Mouse (Mus musculus): ENCODE data around the gene Icam5. TPM values are rescaled to one million over a fixed set of nuclear protein-coding genes. Genes with fewer than 3 reads are reported as not detected.

Gene Icam5
- polyA plus RNA-seq, 1 experiment from 2014 or later: 1.6 TPM

- H3K4me3 ChIP-seq (ENCODE audit: low read depth, low read length): peak within 1 kb of the TSS; percentile 87
- H3K9ac ChIP-seq (replicated peaks; ENCODE audit: low read depth, low read length): peak within 1 kb of the TSS; percentile 81
- no peaks in the 10 kb centered on the region for H3K27me3 ChIP-seq (ENCODE audit: control insufficient read depth, insufficient read depth, low read length)
- peak within 1 kb of the TSS; percentile 62; the same call in 1 of the 2 replicates for H3K27ac ChIP-seq (ENCODE audit: low read depth, low read length)
- H3K36me3 ChIP-seq (ENCODE audit: control insufficient read depth, insufficient read depth, low read length): peaks cover 34% of the 10 kb centered on the region
- peak; percentile 96 for ATAC-seq (ENCODE audit: low read depth)
- 3% methylated on average over 58 of the region's 58 CpGs for WGBS
- peak within 1 kb of the TSS; percentile 88 for H3K4me2 ChIP-seq (ENCODE audit: low read depth, low read length)
- peaks cover 12% of the 10 kb centered on the region for H3K4me1 ChIP-seq (ENCODE audit: control insufficient read depth, insufficient read depth, low read length)
- no peaks in the 10 kb centered on the region for H3K9me3 ChIP-seq (ENCODE audit: control insufficient read depth, low read length)
Observed at GRCm38 (mm10) chr9:21073044-21073840, 41.4 kb downstream of the Icam5 start, which contains the start of the genes Gm49373 and Fdx1l. TSS of gene Gm49373 (minus strand) at chr9:21073096. TSS of gene Fdx1l (minus strand) at chr9:21073614.

- no peak overlapping the region; the same call in 1 of the 2 replicates for H3K4me2 ChIP-seq (ENCODE audit: low read depth, low read length)
Observed at GRCm38 (mm10) chr9:21074173-21074572, 42.3 kb downstream of the Icam5 start.

GRCm38 (mm10) chr9:21075625-21076024 lies 43.8 kb downstream of the Icam5 start:
- peaks cover 58% of the 10 kb centered on the region for H3K36me3 ChIP-seq (ENCODE audit: control insufficient read depth, insufficient read depth, low read length)
- H3K27ac ChIP-seq (ENCODE audit: low read depth, low read length): no peak overlapping the region
- H3K9me3 ChIP-seq (ENCODE audit: control insufficient read depth, low read length): no peaks in the 10 kb centered on the region
- H3K4me3 ChIP-seq (ENCODE audit: low read depth, low read length): no peak overlapping the region
- H3K27me3 ChIP-seq (ENCODE audit: control insufficient read depth, insufficient read depth, low read length): no peaks in the 10 kb centered on the region
- 90% methylated on average over 3 of the region's 3 CpGs for WGBS
- ATAC-seq (ENCODE audit: low read depth): no peak
- H3K4me2 ChIP-seq (ENCODE audit: low read depth, low read length): no peak overlapping the region
- peaks cover 12% of the 10 kb centered on the region for H3K4me1 ChIP-seq (ENCODE audit: control insufficient read depth, insufficient read depth, low read length)
- no peak overlapping the region for H3K9ac ChIP-seq (replicated peaks; ENCODE audit: low read depth, low read length)

More at GRCm38 (mm10) chr9:21074173-21074572, 42.3 kb downstream of the Icam5 start:
- WGBS: 83% methylated on average over 1 of the region's 1 CpGs
- no peaks in the 10 kb centered on the region for H3K9me3 ChIP-seq (ENCODE audit: control insufficient read depth, low read length)
- no peak overlapping the region for H3K9ac ChIP-seq (replicated peaks; ENCODE audit: low read depth, low read length)
- peaks cover 44% of the 10 kb centered on the region for H3K36me3 ChIP-seq (ENCODE audit: control insufficient read depth, insufficient read depth, low read length)
- peaks cover 12% of the 10 kb centered on the region for H3K4me1 ChIP-seq (ENCODE audit: control insufficient read depth, insufficient read depth, low read length)
- ATAC-seq (ENCODE audit: low read depth): no peak
- no peak overlapping the region for H3K27ac ChIP-seq (ENCODE audit: low read depth, low read length)
- no peaks in the 10 kb centered on the region for H3K27me3 ChIP-seq (ENCODE audit: control insufficient read depth, insufficient read depth, low read length)
- no peak overlapping the region for H3K4me3 ChIP-seq (ENCODE audit: low read depth, low read length)

GRCm38 (mm10) chr9:21081127-21081526 lies 49.3 kb downstream of the Icam5 start:
- no peak overlapping the region for H3K4me3 ChIP-seq (ENCODE audit: low read depth, low read length)
- peaks cover 82% of the 10 kb centered on the region for H3K36me3 ChIP-seq (ENCODE audit: control insufficient read depth, insufficient read depth, low read length)
- no peaks in the 10 kb centered on the region for H3K4me1 ChIP-seq (ENCODE audit: control insufficient read depth, insufficient read depth, low read length)
- 85% methylated on average over 9 of the region's 9 CpGs for WGBS
- no peaks in the 10 kb centered on the region for H3K9me3 ChIP-seq (ENCODE audit: control insufficient read depth, low read length)
- no peak for ATAC-seq (ENCODE audit: low read depth)
- no peak overlapping the region for H3K27ac ChIP-seq (ENCODE audit: low read depth, low read length)
- no peak overlapping the region for H3K4me2 ChIP-seq (ENCODE audit: low read depth, low read length)
- no peaks in the 10 kb centered on the region for H3K27me3 ChIP-seq (ENCODE audit: control insufficient read depth, insufficient read depth, low read length)
- H3K9ac ChIP-seq (replicated peaks; ENCODE audit: low read depth, low read length): no peak overlapping the region

GRCm38 (mm10) chr9:21083324-21083723 lies 51.5 kb downstream of the Icam5 start:
- Histone ChIP-seq H3K4me1 (ENCODE audit: control insufficient read depth, insufficient read depth, low read length) (no peaks in the 10 kb centered on the region), H3K27me3 (ENCODE audit: control insufficient read depth, insufficient read depth, low read length) (no peaks in the 10 kb centered on the region)

More at GRCm38 (mm10) chr9:21083324-21083723, 51.5 kb downstream of the Icam5 start:
- no peak overlapping the region for H3K4me2 ChIP-seq (ENCODE audit: low read depth, low read length)
- no peaks in the 10 kb centered on the region for H3K9me3 ChIP-seq (ENCODE audit: control insufficient read depth, low read length)
- WGBS: 89% methylated on average over 3 of the region's 3 CpGs
- peaks cover 80% of the 10 kb centered on the region for H3K36me3 ChIP-seq (ENCODE audit: control insufficient read depth, insufficient read depth, low read length)
- no peak for ATAC-seq (ENCODE audit: low read depth)
- H3K4me3 ChIP-seq (ENCODE audit: low read depth, low read length): no peak overlapping the region
- H3K27ac ChIP-seq (ENCODE audit: low read depth, low read length): no peak overlapping the region
- H3K9ac ChIP-seq (replicated peaks; ENCODE audit: low read depth, low read length): no peak overlapping the region

MicroRNAs within 50 kb of the gene (microRNA counts, 519-probe panel; counts per million panel counts)
- microRNA mmu-miR-1900: not detected

Small RNA genes lying within 50 kb of the gene (microRNA-seq; reads per million reads assigned to microRNA genes)
- gene Mir1900 (not detected), gene Mir7082 (0.85 reads per million)

Other genes with a start within 250 kb of the Icam5 start
- gene Col5a3, start 217.0 kb upstream of the Icam5 start, polyA plus RNA-seq (2014; fragmentation: Nextera tagmentation; extraction: Ambion mirVana): 0.76 and 0.98 TPM in 2 replicates
- gene Rdh8, start 213.6 kb upstream of the Icam5 start, polyA plus RNA-seq (2014; fragmentation: Nextera tagmentation; extraction: Ambion mirVana): not detected in 2 replicates
- gene A230050P20Rik, start 163.4 kb upstream of the Icam5 start, polyA plus RNA-seq (2014; fragmentation: Nextera tagmentation; extraction: Ambion mirVana): 4.3 and 7.2 TPM in 2 replicates
- 11.1 and 14.5 TPM in 2 replicates for gene Angptl6, start 152.3 kb upstream of the Icam5 start, polyA plus RNA-seq (2014; fragmentation: Nextera tagmentation; extraction: Ambion mirVana)
- 41.7 and 49.0 TPM in 2 replicates for gene Ppan, start 143.9 kb upstream of the Icam5 start, polyA plus RNA-seq (2014; fragmentation: Nextera tagmentation; extraction: Ambion mirVana)
- gene Eif3g, start 133.4 kb upstream of the Icam5 start, polyA plus RNA-seq (2014; fragmentation: Nextera tagmentation; extraction: Ambion mirVana): 226 and 228 TPM in 2 replicates
- gene Dnmt1, start 72.2 kb upstream of the Icam5 start, polyA plus RNA-seq (2014; fragmentation: Nextera tagmentation; extraction: Ambion mirVana): 41.1 and 42.7 TPM in 2 replicates
- gene S1pr2, start 55.3 kb upstream of the Icam5 start, polyA plus RNA-seq (2014; fragmentation: Nextera tagmentation; extraction: Ambion mirVana): 7.4 and 8.7 TPM in 2 replicates
- gene Mrpl4, start 29.3 kb upstream of the Icam5 start, polyA plus RNA-seq (2014; fragmentation: Nextera tagmentation; extraction: Ambion mirVana): 103 and 115 TPM in 2 replicates
- gene Icam1, start 16.1 kb upstream of the Icam5 start, polyA plus RNA-seq (2014; fragmentation: Nextera tagmentation; extraction: Ambion mirVana): 1.4 and 3.6 TPM in 2 replicates
- 0.27 TPM in 1 of 2 replicates, not detected in the other for gene Icam4, start 2.7 kb upstream of the Icam5 start, polyA plus RNA-seq (2014; fragmentation: Nextera tagmentation; extraction: Ambion mirVana)
- 1.2 and 2.7 TPM in 2 replicates for gene Zglp1, start 35.0 kb downstream of the Icam5 start, polyA plus RNA-seq (2014; fragmentation: Nextera tagmentation; extraction: Ambion mirVana)
- gene Gm49373, start 41.0 kb downstream of the Icam5 start, polyA plus RNA-seq (2014; fragmentation: Nextera tagmentation; extraction: Ambion mirVana): 1.7 and 1.8 TPM in 2 replicates
- gene Fdx1l, start 41.5 kb downstream of the Icam5 start, polyA plus RNA-seq (2014; fragmentation: Nextera tagmentation; extraction: Ambion mirVana): 62.7 and 73.5 TPM in 2 replicates
- gene Gm38431, start 59.9 kb downstream of the Icam5 start, polyA plus RNA-seq (2014; fragmentation: Nextera tagmentation; extraction: Ambion mirVana): 0.88 and 1.5 TPM in 2 replicates
- gene Raver1, start 59.9 kb downstream of the Icam5 start, polyA plus RNA-seq (2014; fragmentation: Nextera tagmentation; extraction: Ambion mirVana): 29.4 and 35.2 TPM in 2 replicates
- gene Tyk2, start 99.2 kb downstream of the Icam5 start, polyA plus RNA-seq (2014; fragmentation: Nextera tagmentation; extraction: Ambion mirVana): 7.9 and 10.2 TPM in 2 replicates
- gene Cdc37, start 117.9 kb downstream of the Icam5 start, polyA plus RNA-seq (2014; fragmentation: Nextera tagmentation; extraction: Ambion mirVana): 190 and 219 TPM in 2 replicates
- 27.5 and 35.3 TPM in 2 replicates for gene Pde4a, start 133.6 kb downstream of the Icam5 start, polyA plus RNA-seq (2014; fragmentation: Nextera tagmentation; extraction: Ambion mirVana)
- gene Keap1, start 207.3 kb downstream of the Icam5 start, polyA plus RNA-seq (2014; fragmentation: Nextera tagmentation; extraction: Ambion mirVana): 34.2 and 43.6 TPM in 2 replicates
- gene S1pr5, start 216.4 kb downstream of the Icam5 start, polyA plus RNA-seq (2014; fragmentation: Nextera tagmentation; extraction: Ambion mirVana): 4.2 and 5.0 TPM in 2 replicates
- 50.4 and 50.5 TPM in 2 replicates for gene Atg4d, start 233.2 kb downstream of the Icam5 start, polyA plus RNA-seq (2014; fragmentation: Nextera tagmentation; extraction: Ambion mirVana)

Data from neural tube, embryonic 14.5 days (tissue).